Mouse (Mus musculus) brain, embryonic 14.5 days (tissue): ENCODE measurements at regions not wholly inside any gene's neighbourhood (a gene's known extent, or its start where the extent isn't known, plus 50 kb on each side); places are given as distances from the start of the nearest gene placed in this dataset.
A peak's percentile ranks its signal among the peaks of the same experiment; 100 is the strongest.

ENCODE experiments used
- CTCF ChIP-seq: fragments of 200-500 bp; IDR thresholded peaks from 2 replicates; pipeline ENCODE4 v1.5.1; 2012; ENCODE audit warnings: inconsistent platforms, mild to moderate bottlenecking, moderate library complexity, borderline replicate concordance; ENCODE audit not compliant: insufficient read depth, insufficient read length; ENCODE audit errors: extremely low read depth
- POLR2A ChIP-seq: fragments of 200-500 bp; IDR thresholded peaks from 2 replicates; pipeline ENCODE4 v1.6.1; 2012; ENCODE audit warnings: mild to moderate bottlenecking, inconsistent platforms, borderline replicate concordance; ENCODE audit not compliant: poor library complexity, insufficient read depth, insufficient read length, severe bottlenecking; ENCODE audit errors: extremely low read depth

DNA sequence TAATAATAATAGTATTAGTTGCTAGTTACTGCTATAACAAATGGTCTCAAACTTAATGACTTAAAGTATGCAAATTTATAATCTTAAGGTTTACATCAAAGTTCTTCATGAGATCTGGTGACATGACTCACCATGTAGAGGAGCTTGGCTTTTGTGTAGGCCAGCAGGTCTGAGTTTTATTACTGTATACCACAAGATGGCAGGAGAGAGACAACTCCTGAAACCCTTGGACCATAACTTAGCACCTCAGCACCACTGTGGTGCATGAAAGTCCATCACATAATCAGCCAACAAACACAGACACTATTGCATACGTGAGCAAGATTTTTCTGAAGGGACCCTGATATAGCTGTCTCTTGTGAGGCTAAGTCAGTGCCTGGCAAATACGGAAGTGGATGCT is 187.2 kb upstream of the Gm21830 start:
- TF ChIP-seq CTCF (peak; percentile 26; the same call in 1 of the 2 replicates), POLR2A (no peak)
